ENCODE assay signal across 26 mouse cellular contexts in the genomic region with DNA sequence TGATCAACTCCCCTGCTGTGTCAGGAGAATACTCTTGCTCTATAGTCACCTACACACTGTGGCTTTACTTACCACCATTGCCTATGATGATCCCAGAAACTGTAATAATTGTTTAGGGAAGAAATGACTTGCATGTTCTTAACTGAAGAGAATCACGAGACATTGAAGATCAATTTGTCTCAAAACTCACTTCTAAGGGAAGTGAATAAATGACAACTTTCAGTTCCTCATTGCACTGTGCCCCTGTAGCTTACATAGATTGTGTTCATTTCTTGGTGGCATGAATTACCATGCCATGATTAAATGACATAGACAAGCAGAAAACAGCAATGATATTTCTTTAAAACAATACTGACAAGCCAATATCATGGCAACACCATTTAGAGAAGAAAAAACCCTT.
"Had no signal": no experiment of that assay in that cellular context is flagged by ENCODE, and none has a peak within 500 bp of the region (broad histone marks: within the 10 kb centered on the region; RNA-seq: fewer than 3 reads in every experiment).

No protein-coding gene starts in this region.

- DNase-seq: gastrocnemius, adult 2 months; gastrocnemius, postnatal 10 days; gastrocnemius, postnatal 25 days; heart, adult 11 months; heart, adult 2 months; heart, postnatal 14 days; heart, postnatal 36 days; kidney, adult 11 months; kidney, adult 2 months; kidney, adult 9 months; kidney, postnatal 10 days; kidney, postnatal 36 days; layer of hippocampus, adult 9-11 months; layer of hippocampus, postnatal 36 days; left cerebral cortex, postnatal 4 days had no signal

- H3K4me1 ChIP-seq: heart, embryonic 13.5 days; heart, embryonic 15.5 days; hindbrain, embryonic 13.5 days; hindbrain, embryonic 15.5 days; limb, embryonic 13.5 days; limb, embryonic 15.5 days had no signal

- H3K9ac ChIP-seq: heart, embryonic 13.5 days; heart, embryonic 15.5 days; hindbrain, embryonic 13.5 days; hindbrain, embryonic 15.5 days; limb, embryonic 13.5 days; limb, embryonic 15.5 days; liver, embryonic 14.5 days had no signal

- ATAC-seq: hindbrain, postnatal 0 days; intestine, embryonic 16.5 days had no signal

- H3K36me3 ChIP-seq: heart, embryonic 13.5 days; heart, embryonic 15.5 days; hindbrain, embryonic 13.5 days; hindbrain, embryonic 15.5 days; limb, embryonic 13.5 days; limb, embryonic 15.5 days had no signal

- H3K27ac ChIP-seq: gastrocnemius, adult 2 months; heart, adult 2 months; heart, embryonic 13.5 days; heart, embryonic 15.5 days; hindbrain, embryonic 13.5 days; hindbrain, embryonic 15.5 days; hindbrain, postnatal 0 days; limb, embryonic 13.5 days; limb, embryonic 15.5 days; liver, embryonic 14.5 days had no signal

- H3K4me2 ChIP-seq: heart, embryonic 11.5 days; heart, embryonic 13.5 days; heart, embryonic 15.5 days; hindbrain, embryonic 13.5 days; hindbrain, embryonic 15.5 days; limb, embryonic 13.5 days; limb, embryonic 15.5 days; liver, embryonic 11.5 days had no signal

- H3K9me3 ChIP-seq: heart, embryonic 13.5 days; heart, embryonic 15.5 days; hindbrain, embryonic 13.5 days; hindbrain, embryonic 15.5 days; limb, embryonic 13.5 days; limb, embryonic 15.5 days had no signal

- H3K27me3 ChIP-seq: heart, embryonic 13.5 days; heart, embryonic 15.5 days; hindbrain, embryonic 13.5 days; hindbrain, embryonic 15.5 days; limb, embryonic 13.5 days; limb, embryonic 15.5 days had no signal

- H3K4me3 ChIP-seq: gastrocnemius, adult 2 months; heart, adult 2 months; heart, embryonic 13.5 days; heart, embryonic 15.5 days; hindbrain, embryonic 13.5 days; hindbrain, embryonic 15.5 days; limb, embryonic 13.5 days; limb, embryonic 15.5 days had no signal
